ENCODE assay signal across 28 mouse cellular contexts in the genomic region with DNA sequence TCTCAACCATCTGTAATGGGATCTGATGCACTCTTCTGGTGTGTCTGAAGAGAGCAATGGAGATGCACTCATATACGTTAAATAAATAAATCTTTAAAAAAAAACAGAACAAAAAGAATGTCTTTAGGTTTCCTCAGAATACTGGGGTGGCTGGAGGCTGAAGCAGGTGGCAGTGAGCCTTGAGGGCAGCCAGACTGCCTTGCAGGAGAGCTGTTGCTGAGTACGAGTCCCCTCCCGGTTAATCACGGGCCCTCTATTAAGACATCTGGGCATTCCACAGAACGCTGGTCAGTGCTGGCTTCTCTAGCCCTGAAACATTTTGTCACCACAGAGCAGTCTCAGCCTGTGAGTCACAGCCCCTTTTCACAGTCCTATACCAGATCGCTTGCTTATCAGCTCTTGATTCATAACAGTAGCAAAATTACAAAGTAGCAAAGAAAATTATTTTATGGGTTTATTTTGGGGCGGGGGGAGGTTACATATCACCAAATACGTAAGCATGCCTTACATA. TPM values are rescaled to one million over a fixed set of nuclear protein-coding genes. Genes with fewer than 3 reads are reported as not detected.
A peak's percentile ranks its signal among the peaks of the same experiment; 100 is the strongest.
DNase-seq lines count a peak whose midpoint lies in the region; ATAC-seq and TF ChIP-seq lines count a peak whose summit lies in the region.
"Had no signal": no experiment of that assay in that cellular context is flagged by ENCODE, and none has a peak within 500 bp of the region (broad histone marks: within the 10 kb centered on the region; RNA-seq: fewer than 3 reads in every experiment).

No protein-coding gene starts in this region.

- no peak for TF ChIP-seq CTCF in hindbrain, postnatal 0 days (IDR thresholded peaks at IDR 0.05; ENCODE audit: low read depth)

- 0 out of 2 replicates have a peak, but pooled peaks cover 3% of the 10 kb centered on the region for H3K4me1 ChIP-seq in hindbrain, postnatal 0 days (ENCODE audit: insufficient read depth, low read length)

- peak; percentile 60 for DNase-seq in adrenal gland, postnatal 14 days
- DNase-seq in adrenal gland, adult 8-10 months, result no peak
- peak; percentile 46 for DNase-seq in 3134 (ENCODE audit: extremely low read depth, insufficient read length, low spot score)
- peak; percentile 76 for DNase-seq in MN1 (ENCODE audit: low spot score)
- DNase-seq in fibroblast of lung, adult 2 months (ENCODE audit: low read depth), result peak; percentile 66
- no peak for DNase-seq in hindbrain, postnatal 0 days (ENCODE audit: low spot score)
- no peak for DNase-seq in thymus, postnatal 25 days
- DNase-seq: cerebellum, adult 18-20 months; cerebellum, postnatal 10 days; gastrocnemius, postnatal 14 days; heart, postnatal 36 days; kidney, adult 8-10 months; layer of hippocampus, adult 9-11 months; liver, embryonic 13.5 days; lung, adult 2 months; lung, postnatal 10 days; retina, postnatal 1 day; right cerebral cortex, postnatal 14 days had no signal

- H3K27me3 ChIP-seq in hindbrain, postnatal 0 days (ENCODE audit: insufficient read depth, low read length), result no peaks in the 10 kb centered on the region
- H3K27me3 ChIP-seq: embryonic facial prominence, embryonic 12.5 days; forebrain, embryonic 13.5 days; heart, embryonic 15.5 days; hindbrain, embryonic 12.5 days; limb, embryonic 15.5 days; liver, embryonic 13.5 days; midbrain, embryonic 13.5 days had no signal

- no peak overlapping the region for H3K9ac ChIP-seq in hindbrain, postnatal 0 days (replicated peaks; ENCODE audit: low read length)
- H3K9ac ChIP-seq: embryonic facial prominence, embryonic 12.5 days; forebrain, embryonic 13.5 days; heart, embryonic 15.5 days; hindbrain, embryonic 12.5 days; limb, embryonic 15.5 days; liver, embryonic 13.5 days; midbrain, embryonic 13.5 days had no signal

- H3K36me3 ChIP-seq in hindbrain, postnatal 0 days (ENCODE audit: insufficient read depth, low read length), result no peaks in the 10 kb centered on the region
- H3K36me3 ChIP-seq: embryonic facial prominence, embryonic 12.5 days; heart, embryonic 15.5 days; hindbrain, embryonic 12.5 days; limb, embryonic 15.5 days; liver, embryonic 13.5 days; midbrain, embryonic 13.5 days had no signal

- no peaks in the 10 kb centered on the region for H3K9me3 ChIP-seq in hindbrain, postnatal 0 days (ENCODE audit: low read length)
- H3K9me3 ChIP-seq: embryonic facial prominence, embryonic 12.5 days; forebrain, embryonic 13.5 days; heart, embryonic 15.5 days; hindbrain, embryonic 12.5 days; limb, embryonic 10.5 days; limb, embryonic 15.5 days; liver, embryonic 13.5 days; midbrain, embryonic 13.5 days had no signal

- 79% methylated on average over 8 of the region's 8 CpGs for WGBS in hindbrain, postnatal 0 days

- ATAC-seq in hindbrain, postnatal 0 days, result no peak
- ATAC-seq: forebrain, embryonic 13.5 days; intestine, embryonic 16.5 days; midbrain, embryonic 13.5 days had no signal

- H3K4me3 ChIP-seq in hindbrain, postnatal 0 days (ENCODE audit: low read length), result no peak overlapping the region
- H3K4me3 ChIP-seq: embryonic facial prominence, embryonic 12.5 days; forebrain, embryonic 13.5 days; heart, embryonic 15.5 days; hindbrain, embryonic 12.5 days; limb, embryonic 10.5 days; limb, embryonic 15.5 days; liver, embryonic 13.5 days; midbrain, embryonic 13.5 days had no signal

- no peak overlapping the region for H3K4me2 ChIP-seq in hindbrain, postnatal 0 days (ENCODE audit: low read depth, low read length)
- H3K4me2 ChIP-seq: embryonic facial prominence, embryonic 12.5 days; forebrain, embryonic 13.5 days; heart, embryonic 15.5 days; hindbrain, embryonic 12.5 days; limb, embryonic 15.5 days; liver, embryonic 13.5 days; midbrain, embryonic 13.5 days had no signal

- no peak overlapping the region for H3K27ac ChIP-seq in hindbrain, postnatal 0 days
- H3K27ac ChIP-seq: embryonic facial prominence, embryonic 12.5 days; forebrain, embryonic 13.5 days; heart, embryonic 15.5 days; hindbrain, embryonic 12.5 days; kidney, postnatal 0 days; limb, embryonic 10.5 days; limb, embryonic 15.5 days; liver, embryonic 13.5 days; macrophage; midbrain, embryonic 13.5 days had no signal

RNA-seq across cellular contexts. Expression of a gene that starts 5.5 kb away (rescaled TPM):
- total RNA-seq in adrenal gland, postnatal 14 days (2021), result 63.4 and 77.1 TPM in 2 replicates
- 10 to 100 TPM; 48.2 to 56.7 (median 50.9) TPM for total RNA-seq in adrenal gland, adult 8-10 months (2022)
- total RNA-seq in hindbrain, postnatal 0 days (2014; rRNA removed), result 41.6 and 45.1 TPM in 2 replicates
- polyA plus RNA-seq in hindbrain, postnatal 0 days (2015; fragmentation: Nextera tagmentation; extraction: Ambion mirVana), result 13.5 and 14.1 TPM in 2 replicates

RNA-seq across cellular contexts. Expression of a gene that starts 56.9 kb away (rescaled TPM):
- total RNA-seq in adrenal gland, postnatal 14 days (2021), result 20.1 and 21.3 TPM in 2 replicates
- 10 to 100 TPM; 19.4 to 23.6 (median 21.5) TPM for total RNA-seq in adrenal gland, adult 8-10 months (2022)
- 10.6 and 11.6 TPM in 2 replicates for total RNA-seq in hindbrain, postnatal 0 days (2014; rRNA removed)
- 5.8 and 6.0 TPM in 2 replicates for polyA plus RNA-seq in hindbrain, postnatal 0 days (2015; fragmentation: Nextera tagmentation; extraction: Ambion mirVana)

RNA-seq across cellular contexts. Expression of a gene that starts 57.1 kb away (rescaled TPM):
- total RNA-seq in adrenal gland, postnatal 14 days (2021), result 21.5 and 23.8 TPM in 2 replicates
- total RNA-seq in adrenal gland, adult 8-10 months (2022), result 10 to 100 TPM; 22.1 to 28.1 (median 25.0) TPM
- 28.3 and 36.8 TPM in 2 replicates for total RNA-seq in hindbrain, postnatal 0 days (2014; rRNA removed)
- polyA plus RNA-seq in hindbrain, postnatal 0 days (2015; fragmentation: Nextera tagmentation; extraction: Ambion mirVana), result 10.8 and 10.9 TPM in 2 replicates

RNA-seq across cellular contexts. Expression of a gene that starts 58.2 kb away (rescaled TPM):
- 74.1 and 74.7 TPM in 2 replicates for total RNA-seq in adrenal gland, postnatal 14 days (2021)
- total RNA-seq in adrenal gland, adult 8-10 months (2022), result 10 to 100 TPM; 87.8 to 97.5 (median 95.5) TPM
- 81.1 and 89.5 TPM in 2 replicates for total RNA-seq in hindbrain, postnatal 0 days (2014; rRNA removed)
- polyA plus RNA-seq in hindbrain, postnatal 0 days (2015; fragmentation: Nextera tagmentation; extraction: Ambion mirVana), result 176 and 177 TPM in 2 replicates

Comparison
In these comparisons a context has a peak if more than half of its experiments do, and no peak if none do; other contexts are left out.
1. DNase-seq: peak in adrenal gland, postnatal 14 days (single experiment), 3134 (single experiment), MN1 (single experiment) and fibroblast of lung, adult 2 months (single experiment); none in adrenal gland, adult 8-10 months (single experiment), hindbrain, postnatal 0 days (single experiment) and thymus, postnatal 25 days (single experiment).